Mouse (Mus musculus): ENCODE measurements around the gene Thbs4. TPM values are rescaled to one million over a fixed set of nuclear protein-coding genes. Genes with fewer than 3 reads are reported as not detected.
"Not testable (repeated sequence)": the region's sequence is repeated elsewhere in the genome, so short reads cannot be mapped to it uniquely, and the experiment has no call there.

Gene Thbs4
- 49.4 and 67.6 TPM in 2 replicates for polyA plus RNA-seq (2015; fragmentation: Nextera tagmentation; extraction: Ambion mirVana)

GRCm38 (mm10) chr13:92794462-92795214, at the start of gene Thbs4:
TSS of gene Thbs4 (minus strand) at chr13:92794818.
- ATAC-seq (ENCODE audit: insufficient number of reproducible peaks, low FRiP score, low TSS enrichment, low read depth) = no peak
- Histone ChIP-seq H3K27ac (no peak within 1 kb of the TSS), H3K9me3 (no peaks in the 10 kb centered on the region), H3K27me3 (peaks cover 24% of the 10 kb centered on the region), H3K4me3 (peak within 1 kb of the TSS; percentile 42), H3K9ac (peak within 1 kb of the TSS; percentile 36; the same call in 1 of the 2 replicates), H3K36me3 (no peaks in the 10 kb centered on the region), H3K4me1 (peaks cover 8% of the 10 kb centered on the region), H3K4me2 (peak within 1 kb of the TSS; percentile 79)
- WGBS = 6% methylated on average over 26 of the region's 45 CpGs

- peaks cover 6% of the 10 kb centered on the region; the same call in 1 of the 2 replicates for H3K4me1 ChIP-seq
- no peak for ATAC-seq (ENCODE audit: insufficient number of reproducible peaks, low FRiP score, low TSS enrichment, low read depth)
- no peak overlapping the region for H3K27ac ChIP-seq
- WGBS = 62% methylated on average over 4 of the region's 4 CpGs
- H3K4me3 ChIP-seq = no peak overlapping the region
- H3K27me3 ChIP-seq = no peaks in the 10 kb centered on the region
- no peaks in the 10 kb centered on the region for H3K36me3 ChIP-seq
- H3K9me3 ChIP-seq = no peaks in the 10 kb centered on the region
- no peak overlapping the region for H3K4me2 ChIP-seq
- H3K9ac ChIP-seq = no peak overlapping the region
These were observed 38.5 kb upstream of the Thbs4 start for GRCm38 (mm10) chr13:92833162-92833561.

- Histone ChIP-seq H3K27me3 (no peaks in the 10 kb centered on the region), H3K4me2 (peak overlapping the region; percentile 12; the same call in 1 of the 2 replicates), H3K36me3 (no peaks in the 10 kb centered on the region), H3K4me1 (peaks cover 6% of the 10 kb centered on the region; the same call in 1 of the 2 replicates), H3K27ac (0 out of 2 replicates have a peak overlapping the region, but pooled peaks have one; percentile 30), H3K9ac (no peak overlapping the region), H3K4me3 (no peak overlapping the region), H3K9me3 (no peaks in the 10 kb centered on the region)
- ATAC-seq (ENCODE audit: insufficient number of reproducible peaks, low FRiP score, low TSS enrichment, low read depth) = no peak
- 28% methylated on average over 10 of the region's 10 CpGs for WGBS
These were observed 34.2 kb upstream of the Thbs4 start for GRCm38 (mm10) chr13:92828820-92829219.

- Histone ChIP-seq H3K4me2 (no peak overlapping the region), H3K9ac (no peak overlapping the region), H3K27ac (no peak overlapping the region), H3K27me3 (0 out of 2 replicates have a peak, but pooled peaks cover 2% of the 10 kb centered on the region), H3K36me3 (no peaks in the 10 kb centered on the region), H3K4me1 (no peaks in the 10 kb centered on the region), H3K4me3 (no peak overlapping the region), H3K9me3 (no peaks in the 10 kb centered on the region)
- ATAC-seq (ENCODE audit: insufficient number of reproducible peaks, low FRiP score, low TSS enrichment, low read depth) = no peak
- WGBS = 45% methylated on average over 3 of the region's 3 CpGs
These were observed 22.7 kb upstream of the Thbs4 start for GRCm38 (mm10) chr13:92817357-92817756.

- ATAC-seq (ENCODE audit: insufficient number of reproducible peaks, low FRiP score, low TSS enrichment, low read depth) = no peak
- H3K27ac ChIP-seq = no peak overlapping the region
- WGBS = 76% methylated on average over 5 of the region's 5 CpGs
- no peaks in the 10 kb centered on the region for H3K4me1 ChIP-seq
- H3K4me2 ChIP-seq = no peak overlapping the region
- 0 out of 2 replicates have a peak, but pooled peaks cover 2% of the 10 kb centered on the region for H3K27me3 ChIP-seq
- no peak overlapping the region for H3K9ac ChIP-seq
- no peaks in the 10 kb centered on the region for H3K36me3 ChIP-seq
- no peak overlapping the region for H3K4me3 ChIP-seq
- no peaks in the 10 kb centered on the region for H3K9me3 ChIP-seq
These were observed 21.7 kb upstream of the Thbs4 start for GRCm38 (mm10) chr13:92816329-92816728.

- not testable (repeated sequence) for H3K27ac ChIP-seq, H3K27me3 ChIP-seq
- 90% methylated on average over 1 of the region's 1 CpGs for WGBS
These were observed 16.0 kb upstream of the Thbs4 start for GRCm38 (mm10) chr13:92810592-92810991.

GRCm38 (mm10) chr13:92807849-92808248, 13.2 kb upstream of the Thbs4 start:
- ATAC-seq (ENCODE audit: insufficient number of reproducible peaks, low FRiP score, low TSS enrichment, low read depth) = no peak

More at GRCm38 (mm10) chr13:92810592-92810991, 16.0 kb upstream of the Thbs4 start:
- H3K9ac ChIP-seq; H3K36me3 ChIP-seq; H3K4me1 ChIP-seq; ATAC-seq (ENCODE audit: insufficient number of reproducible peaks, low FRiP score, low TSS enrichment, low read depth); H3K4me3 ChIP-seq; H3K9me3 ChIP-seq; H3K4me2 ChIP-seq: not testable (repeated sequence)

GRCm38 (mm10) chr13:92806785-92807184, 12.2 kb upstream of the Thbs4 start:
- Histone ChIP-seq H3K4me2 (no peak overlapping the region), H3K9me3 (no peaks in the 10 kb centered on the region), H3K9ac (no peak overlapping the region), H3K27ac (no peak overlapping the region), H3K4me3 (no peak overlapping the region), H3K27me3 (no peaks in the 10 kb centered on the region), H3K4me1 (no peaks in the 10 kb centered on the region), H3K36me3 (no peaks in the 10 kb centered on the region)
- no peak for ATAC-seq (ENCODE audit: insufficient number of reproducible peaks, low FRiP score, low TSS enrichment, low read depth)

More at GRCm38 (mm10) chr13:92807849-92808248, 13.2 kb upstream of the Thbs4 start:
- Histone ChIP-seq H3K9ac (no peak overlapping the region), H3K36me3 (no peaks in the 10 kb centered on the region), H3K4me2 (no peak overlapping the region), H3K9me3 (no peaks in the 10 kb centered on the region), H3K27ac (no peak overlapping the region), H3K27me3 (no peaks in the 10 kb centered on the region), H3K4me3 (no peak overlapping the region), H3K4me1 (no peaks in the 10 kb centered on the region)
- 86% methylated on average over 3 of the region's 3 CpGs for WGBS

- no peaks in the 10 kb centered on the region for H3K9me3 ChIP-seq
- peaks cover 14% of the 10 kb centered on the region for H3K27me3 ChIP-seq
- H3K9ac ChIP-seq = no peak overlapping the region
- no peak for ATAC-seq (ENCODE audit: insufficient number of reproducible peaks, low FRiP score, low TSS enrichment, low read depth)
- WGBS = 67% methylated on average over 7 of the region's 7 CpGs
- H3K4me1 ChIP-seq = peaks cover 5% of the 10 kb centered on the region
- H3K4me3 ChIP-seq = no peak overlapping the region
- no peaks in the 10 kb centered on the region for H3K36me3 ChIP-seq
- no peak overlapping the region for H3K4me2 ChIP-seq
- no peak overlapping the region for H3K27ac ChIP-seq
These were observed 4.8 kb upstream of the Thbs4 start for GRCm38 (mm10) chr13:92799306-92799925.

- 58% methylated on average over 2 of the region's 2 CpGs for WGBS
These were observed 4.2 kb upstream of the Thbs4 start for GRCm38 (mm10) chr13:92798830-92799229.

GRCm38 (mm10) chr13:92793636-92794035, 982 bp downstream of the Thbs4 start:
- Histone ChIP-seq H3K27me3 (peaks cover 24% of the 10 kb centered on the region), H3K9ac (no peak overlapping the region), H3K9me3 (no peaks in the 10 kb centered on the region), H3K4me2 (no peak overlapping the region), H3K36me3 (no peaks in the 10 kb centered on the region), H3K27ac (no peak overlapping the region), H3K4me3 (no peak overlapping the region), H3K4me1 (peaks cover 8% of the 10 kb centered on the region)
- ATAC-seq (ENCODE audit: insufficient number of reproducible peaks, low FRiP score, low TSS enrichment, low read depth) = no peak
- 33% methylated on average over 8 of the region's 8 CpGs for WGBS

More at GRCm38 (mm10) chr13:92798830-92799229, 4.2 kb upstream of the Thbs4 start:
- H3K9me3 ChIP-seq = no peaks in the 10 kb centered on the region
- no peak for ATAC-seq (ENCODE audit: insufficient number of reproducible peaks, low FRiP score, low TSS enrichment, low read depth)
- H3K27ac ChIP-seq = no peak overlapping the region
- no peaks in the 10 kb centered on the region for H3K36me3 ChIP-seq
- peaks cover 8% of the 10 kb centered on the region for H3K4me1 ChIP-seq
- peaks cover 18% of the 10 kb centered on the region for H3K27me3 ChIP-seq
- H3K9ac ChIP-seq = no peak overlapping the region
- H3K4me3 ChIP-seq = no peak overlapping the region
- H3K4me2 ChIP-seq = no peak overlapping the region

GRCm38 (mm10) chr13:92791474-92791873, 3.1 kb downstream of the Thbs4 start:
- Histone ChIP-seq H3K9ac (no peak overlapping the region), H3K4me2 (no peak overlapping the region), H3K4me1 (peaks cover 8% of the 10 kb centered on the region), H3K9me3 (no peaks in the 10 kb centered on the region), H3K27ac (no peak overlapping the region), H3K27me3 (peaks cover 20% of the 10 kb centered on the region), H3K4me3 (no peak overlapping the region), H3K36me3 (no peaks in the 10 kb centered on the region)
- ATAC-seq (ENCODE audit: insufficient number of reproducible peaks, low FRiP score, low TSS enrichment, low read depth) = no peak
- 87% methylated on average over 7 of the region's 7 CpGs for WGBS
